In the genomic region with DNA sequence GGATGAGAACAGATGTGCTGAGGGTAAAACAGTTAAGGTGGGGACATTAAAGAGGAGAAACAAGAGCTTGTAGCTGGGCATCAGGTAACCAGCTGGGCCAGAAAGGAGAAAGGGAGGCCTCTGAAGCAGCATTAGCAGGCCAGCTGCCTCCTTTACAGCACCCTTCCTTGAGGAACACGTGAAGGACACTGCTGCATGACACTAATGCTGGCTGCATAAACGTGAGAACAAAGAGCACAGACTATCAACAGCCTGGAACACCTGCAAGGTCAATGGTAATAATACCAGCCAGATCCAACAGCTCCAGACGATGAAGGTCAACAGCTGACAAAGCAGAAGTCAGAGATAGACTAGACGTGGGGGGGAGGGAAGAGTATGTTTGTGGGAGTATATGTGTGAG, we compare ENCODE assay signal across 31 mouse cellular contexts. TPM values are rescaled to one million over a fixed set of nuclear protein-coding genes. Genes with fewer than 3 reads are reported as not detected.
DNase-seq lines count a peak whose midpoint lies in the region; ATAC-seq and TF ChIP-seq lines count a peak whose summit lies in the region.
"Had no signal": no experiment of that assay in that cellular context is flagged by ENCODE, and none has a peak within 500 bp of the region (broad histone marks: within the 10 kb centered on the region; RNA-seq: fewer than 3 reads in every experiment).

No protein-coding gene starts in this region.

- 34% methylated on average over 4 of the region's 4 CpGs for WGBS in liver, adult 2 months
- WGBS in liver, embryonic 12.5 days (ENCODE audit: insufficient replicate concordance) = 44% methylated on average over 4 of the region's 4 CpGs
- WGBS in small intestine, adult 2 months = 20% methylated on average over 4 of the region's 4 CpGs
- WGBS in hindbrain, embryonic 13.5 days = 71% methylated on average over 4 of the region's 4 CpGs

- peaks cover 9% of the 10 kb centered on the region for H3K4me1 ChIP-seq in liver, adult 2 months (ENCODE audit: control insufficient read depth, insufficient read depth, low read length)
- H3K4me1 ChIP-seq in liver, embryonic 12.5 days = 0 out of 2 replicates have a peak, but pooled peaks cover 3% of the 10 kb centered on the region
- peaks cover 32% of the 10 kb centered on the region for H3K4me1 ChIP-seq in small intestine, adult 2 months (ENCODE audit: control insufficient read depth, insufficient read depth, insufficient read length, low read length)
- H3K4me1 ChIP-seq in hindbrain, embryonic 13.5 days (replicated peaks) = peaks cover 5% of the 10 kb centered on the region; the same call in 1 of the 2 replicates
- H3K4me1 ChIP-seq: heart, embryonic 15.5 days; midbrain, embryonic 13.5 days had no signal

- no peak overlapping the region for H3K27ac ChIP-seq in liver, adult 2 months (replicated peaks; ENCODE audit: insufficient read depth, low read depth, low read length)
- H3K27ac ChIP-seq in liver, embryonic 12.5 days = no peak overlapping the region
- H3K27ac ChIP-seq in small intestine, adult 2 months (ENCODE audit: insufficient read depth, low read depth, low read length) = peak overlapping the region; percentile 44
- no peak overlapping the region for H3K27ac ChIP-seq in hindbrain, embryonic 13.5 days
- H3K27ac ChIP-seq: embryonic facial prominence, embryonic 10.5 days; heart, embryonic 15.5 days; kidney, embryonic 15.5 days; left cerebral cortex, adult 2 months; midbrain, embryonic 13.5 days had no signal

- TF ChIP-seq CTCF in liver, adult 2 months (IDR thresholded peaks at IDR 0.05; ENCODE audit: low read depth, low read length) = no peak
- no peak for TF ChIP-seq CTCF in small intestine, adult 2 months (IDR thresholded peaks at IDR 0.05; ENCODE audit: extremely low read depth, insufficient read length, insufficient replicate concordance, low read depth, low read length)

- no peaks in the 10 kb centered on the region for H3K9me3 ChIP-seq in liver, embryonic 12.5 days (replicated peaks)
- H3K9me3 ChIP-seq in hindbrain, embryonic 13.5 days = no peaks in the 10 kb centered on the region
- H3K9me3 ChIP-seq: embryonic facial prominence, embryonic 10.5 days; heart, embryonic 15.5 days; kidney, embryonic 15.5 days; midbrain, embryonic 13.5 days had no signal

- H3K4me2 ChIP-seq in liver, embryonic 12.5 days = no peak overlapping the region
- H3K4me2 ChIP-seq in hindbrain, embryonic 13.5 days = no peak overlapping the region
- H3K4me2 ChIP-seq: heart, embryonic 15.5 days; kidney, embryonic 15.5 days; liver, embryonic 11.5 days; midbrain, embryonic 13.5 days had no signal

- ATAC-seq in liver, embryonic 12.5 days = no peak
- ATAC-seq in hindbrain, embryonic 13.5 days (ENCODE audit: low FRiP score) = no peak
- ATAC-seq: forebrain, embryonic 16.5 days; hindbrain, embryonic 16.5 days; midbrain, embryonic 13.5 days had no signal

- H3K36me3 ChIP-seq in liver, adult 2 months (ENCODE audit: control insufficient read depth, insufficient read depth, low read length) = no peaks in the 10 kb centered on the region
- no peaks in the 10 kb centered on the region for H3K36me3 ChIP-seq in liver, embryonic 12.5 days
- H3K36me3 ChIP-seq in small intestine, adult 2 months (ENCODE audit: control insufficient read depth, insufficient read depth, low read length) = no peaks in the 10 kb centered on the region
- H3K36me3 ChIP-seq in hindbrain, embryonic 13.5 days = no peaks in the 10 kb centered on the region
- H3K36me3 ChIP-seq: embryonic facial prominence, embryonic 10.5 days; heart, embryonic 15.5 days; kidney, embryonic 15.5 days; midbrain, embryonic 13.5 days had no signal

- H3K4me3 ChIP-seq in liver, adult 2 months (ENCODE audit: insufficient read depth, low read depth, low read length) = no peak overlapping the region
- H3K4me3 ChIP-seq in liver, embryonic 12.5 days = no peak overlapping the region
- no peak overlapping the region for H3K4me3 ChIP-seq in small intestine, adult 2 months (ENCODE audit: low read depth, low read length)
- no peak overlapping the region for H3K4me3 ChIP-seq in hindbrain, embryonic 13.5 days
- H3K4me3 ChIP-seq: embryonic facial prominence, embryonic 10.5 days; heart, embryonic 15.5 days; kidney, embryonic 15.5 days; left cerebral cortex, adult 2 months; midbrain, embryonic 13.5 days had no signal

- H3K79me2 ChIP-seq in liver, adult 2 months (ENCODE audit: control insufficient read depth, insufficient read depth, low read length) = no peaks in the 10 kb centered on the region

- no peak for TF ChIP-seq POLR2A in liver, adult 2 months (IDR thresholded peaks at IDR 0.05; ENCODE audit: extremely low read depth, insufficient read depth, low read length)
- no peak for TF ChIP-seq POLR2A in small intestine, adult 2 months (IDR thresholded peaks at IDR 0.05; ENCODE audit: low read depth, low read length)

- peaks cover 19% of the 10 kb centered on the region for H3K27me3 ChIP-seq in liver, adult 2 months (ENCODE audit: control insufficient read depth, insufficient read depth, low read length)
- H3K27me3 ChIP-seq in liver, embryonic 12.5 days (replicated peaks) = no peaks in the 10 kb centered on the region
- no peaks in the 10 kb centered on the region for H3K27me3 ChIP-seq in small intestine, adult 2 months (ENCODE audit: control insufficient read depth, insufficient read depth, low read length)
- H3K27me3 ChIP-seq in hindbrain, embryonic 13.5 days = no peaks in the 10 kb centered on the region
- H3K27me3 ChIP-seq: CH12.LX; heart, embryonic 15.5 days; kidney, embryonic 15.5 days; midbrain, embryonic 13.5 days had no signal

- H3K9ac ChIP-seq in liver, adult 2 months (ENCODE audit: low read depth, low read length) = no peak overlapping the region
- H3K9ac ChIP-seq in liver, embryonic 12.5 days = no peak overlapping the region
- no peak overlapping the region for H3K9ac ChIP-seq in hindbrain, embryonic 13.5 days
- H3K9ac ChIP-seq: heart, embryonic 15.5 days; kidney, embryonic 15.5 days; midbrain, embryonic 13.5 days had no signal

- peak; percentile 29 for DNase-seq in liver, adult 2 months (ENCODE audit: extremely low read depth, low read depth, low spot score)
- DNase-seq in ES-CJ7 (ENCODE audit: low read depth, low spot score) = peak; percentile 28
- peak; percentile 32 for DNase-seq in R1 (ENCODE audit: low read depth, low spot score)
- no peak for DNase-seq in left cerebral cortex, adult 11 months (ENCODE audit: low spot score)
- DNase-seq: adrenal gland, postnatal 25 days; B cell, adult 2 months; cerebellum, adult 11-12 months; cerebellum, postnatal 10 days; gastrocnemius, postnatal 14 days; heart, adult 18-20 months; kidney, adult 11 months; layer of hippocampus, adult 9-11 months; left cerebral cortex, postnatal 4 days; lung, adult 2 months; lung, postnatal 14 days; right cerebral cortex, adult 18-20 months; thymus, adult 18-20 months; thymus, postnatal 36 days had no signal

RNA-seq across cellular contexts. Expression of gene Stambpl1, which starts 22.1 kb away (rescaled TPM):
- total RNA-seq in liver, adult 2 months (2014; rRNA removed) = 2.1 and 3.1 TPM in 2 replicates
- 0.76 and 0.77 TPM in 2 replicates for polyA plus RNA-seq in liver, adult 2 months (2012; rRNA removed)
- polyA plus RNA-seq in liver, embryonic 12.5 days (2016; fragmentation: Nextera tagmentation; extraction: Ambion mirVana) = 2.3 and 3.0 TPM in 2 replicates
- 2.6 and 6.8 TPM in 2 replicates for polyA plus RNA-seq in small intestine, adult 2 months (2012; rRNA removed)
- polyA plus RNA-seq in hindbrain, embryonic 13.5 days (2015; fragmentation: Nextera tagmentation; extraction: Ambion mirVana) = 9.9 and 10.5 TPM in 2 replicates

RNA-seq across cellular contexts. Expression of gene Acta2, which starts 41.3 kb away (rescaled TPM):
- total RNA-seq in liver, adult 2 months (2014; rRNA removed) = 2.0 and 5.2 TPM in 2 replicates
- 3.6 and 4.6 TPM in 2 replicates for polyA plus RNA-seq in liver, adult 2 months (2012; rRNA removed)
- polyA plus RNA-seq in liver, embryonic 12.5 days (2016; fragmentation: Nextera tagmentation; extraction: Ambion mirVana) = 26.4 and 31.0 TPM in 2 replicates
- polyA plus RNA-seq in small intestine, adult 2 months (2012; rRNA removed) = 432 and 487 TPM in 2 replicates
- 19.5 and 30.0 TPM in 2 replicates for polyA plus RNA-seq in hindbrain, embryonic 13.5 days (2015; fragmentation: Nextera tagmentation; extraction: Ambion mirVana)
- total RNA-seq: hematopoietic stem cell, adult 5-6 weeks had no signal

RNA-seq across cellular contexts. Expression of gene Ankrd22, which starts 48.3 kb away (rescaled TPM):
- 0.28 TPM in 1 of 2 replicates, not detected in the other for total RNA-seq in liver, adult 2 months (2014; rRNA removed)
- polyA plus RNA-seq in liver, adult 2 months (2012; rRNA removed) = not detected in 2 replicates
- polyA plus RNA-seq in liver, embryonic 12.5 days (2016; fragmentation: Nextera tagmentation; extraction: Ambion mirVana) = 0.13 TPM in 1 of 2 replicates, not detected in the other
- 0.19 TPM in 1 of 2 replicates, not detected in the other for polyA plus RNA-seq in small intestine, adult 2 months (2012; rRNA removed)
- not detected in 2 replicates for polyA plus RNA-seq in hindbrain, embryonic 13.5 days (2015; fragmentation: Nextera tagmentation; extraction: Ambion mirVana)
- total RNA-seq: adrenal gland, postnatal 25 days; CH12.LX; gastrocnemius, postnatal 14 days; heart, adult 18-20 months; left cerebral cortex, adult 2 months had no signal
- polyA plus RNA-seq: forebrain, embryonic 16.5 days; hindbrain, embryonic 16.5 days; liver, embryonic 11.5 days; midbrain, embryonic 13.5 days had no signal

Comparison
In these comparisons a context has a peak if more than half of its experiments do, and no peak if none do; other contexts are left out.
1. RNA of gene Acta2, which starts 41.3 kb away (polyA plus RNA-seq): 432 to 487 TPM in small intestine, adult 2 months; 26.4 to 31.0 TPM in liver, embryonic 12.5 days, 19.5 to 30.0 TPM in hindbrain, embryonic 13.5 days and 3.6 to 4.6 TPM in liver, adult 2 months; every median in the first group is over 10 times any median in the second.